Mouse (Mus musculus): ENCODE results near the gene Upk2. TPM values are rescaled to one million over a fixed set of nuclear protein-coding genes. Genes with fewer than 3 reads are reported as not detected.
A peak's percentile ranks its signal among the peaks of the same experiment; 100 is the strongest.

Upk2 gene
- 0.31 and 0.36 TPM in 2 replicates for polyA plus RNA-seq (2015; fragmentation: Nextera tagmentation; extraction: Ambion mirVana)

- Histone ChIP-seq H3K4me3 (no peak within 1 kb of the TSS), H3K9ac (peak within 1 kb of the TSS; percentile 45; the same call in 1 of the 2 replicates), H3K27me3 (peaks cover 26% of the 10 kb centered on the region), H3K9me3 (no peaks in the 10 kb centered on the region), H3K36me3 (no peaks in the 10 kb centered on the region), H3K27ac (no peak within 1 kb of the TSS), H3K4me1 (peaks cover 14% of the 10 kb centered on the region), H3K4me2 (replicated peaks) (peak within 1 kb of the TSS; percentile 41; the same call in 1 of the 2 replicates)
- WGBS, result 24% methylated on average over 4 of the region's 4 CpGs
- ATAC-seq (ENCODE audit: low FRiP score, low read depth), result no peak
Measured at GRCm38 (mm10) chr9:44454891-44455220, at the start of gene Upk2. Upk2 (minus strand) TSS chr9:44454976.

- peaks cover 62% of the 10 kb centered on the region for H3K4me1 ChIP-seq
- H3K4me2 ChIP-seq (replicated peaks), result peak overlapping the region; percentile 94
- ATAC-seq (ENCODE audit: low FRiP score, low read depth), result no peak
- H3K9me3 ChIP-seq, result no peaks in the 10 kb centered on the region
- peaks cover 61% of the 10 kb centered on the region for H3K36me3 ChIP-seq
- no peaks in the 10 kb centered on the region for H3K27me3 ChIP-seq
- WGBS, result 3% methylated on average over 4 of the region's 4 CpGs
- H3K9ac ChIP-seq, result peak overlapping the region; percentile 51
- H3K4me3 ChIP-seq, result peak overlapping the region; percentile 52
- peak overlapping the region; percentile 99 for H3K27ac ChIP-seq
Measured at GRCm38 (mm10) chr9:44502006-44502405, 47.2 kb upstream of the Upk2 start.

- H3K27me3 ChIP-seq, result no peaks in the 10 kb centered on the region
- H3K4me2 ChIP-seq (replicated peaks), result peak overlapping the region; percentile 94
- peaks cover 69% of the 10 kb centered on the region for H3K4me1 ChIP-seq
- H3K4me3 ChIP-seq, result peak overlapping the region; percentile 52
- no peak for ATAC-seq (ENCODE audit: low FRiP score, low read depth)
- peaks cover 57% of the 10 kb centered on the region for H3K36me3 ChIP-seq
- 16% methylated on average over 10 of the region's 10 CpGs for WGBS
- H3K27ac ChIP-seq, result peak overlapping the region; percentile 99
- no peaks in the 10 kb centered on the region for H3K9me3 ChIP-seq
- peak overlapping the region; percentile 51 for H3K9ac ChIP-seq
Measured at GRCm38 (mm10) chr9:44501206-44501879, 46.6 kb upstream of the Upk2 start.

GRCm38 (mm10) chr9:44500638-44501175 lies 45.9 kb upstream of the Upk2 start:
- Histone ChIP-seq H3K27ac (peak overlapping the region; percentile 99), H3K36me3 (peaks cover 52% of the 10 kb centered on the region), H3K9ac (peak overlapping the region; percentile 51), H3K4me1 (peaks cover 71% of the 10 kb centered on the region), H3K4me3 (peak overlapping the region; percentile 52), H3K9me3 (no peaks in the 10 kb centered on the region), H3K27me3 (no peaks in the 10 kb centered on the region), H3K4me2 (replicated peaks) (peak overlapping the region; percentile 94)
- ATAC-seq (ENCODE audit: low FRiP score, low read depth), result no peak
- 23% methylated on average over 8 of the region's 8 CpGs for WGBS

GRCm38 (mm10) chr9:44500163-44500533 lies 45.4 kb upstream of the Upk2 start:
- Histone ChIP-seq H3K27ac (peak overlapping the region; percentile 99), H3K4me2 (replicated peaks) (peak overlapping the region; percentile 94), H3K9me3 (no peaks in the 10 kb centered on the region), H3K4me1 (peaks cover 74% of the 10 kb centered on the region), H3K36me3 (peaks cover 47% of the 10 kb centered on the region), H3K27me3 (no peaks in the 10 kb centered on the region), H3K9ac (peak overlapping the region; percentile 80), H3K4me3 (peak overlapping the region; percentile 52)
- WGBS, result 16% methylated on average over 5 of the region's 5 CpGs
- no peak for ATAC-seq (ENCODE audit: low FRiP score, low read depth)

GRCm38 (mm10) chr9:44499356-44500162 lies 44.8 kb upstream of the Upk2 start:
- peak; percentile 37 for ATAC-seq (ENCODE audit: low FRiP score, low read depth)
- H3K4me3 ChIP-seq, result peak overlapping the region; percentile 52
- H3K4me2 ChIP-seq (replicated peaks), result peak overlapping the region; percentile 94
- H3K27me3 ChIP-seq, result no peaks in the 10 kb centered on the region
- H3K9ac ChIP-seq, result peak overlapping the region; percentile 80
- H3K4me1 ChIP-seq, result peaks cover 75% of the 10 kb centered on the region
- WGBS, result 5% methylated on average over 20 of the region's 20 CpGs
- H3K27ac ChIP-seq, result peak overlapping the region; percentile 99
- H3K9me3 ChIP-seq, result no peaks in the 10 kb centered on the region
- peaks cover 41% of the 10 kb centered on the region for H3K36me3 ChIP-seq

- peak overlapping the region; percentile 80 for H3K9ac ChIP-seq
- peaks cover 84% of the 10 kb centered on the region for H3K4me1 ChIP-seq
- no peaks in the 10 kb centered on the region for H3K9me3 ChIP-seq
- WGBS, result under 1% methylated on average over 56 of the region's 59 CpGs
- H3K36me3 ChIP-seq, result peaks cover 32% of the 10 kb centered on the region
- peak overlapping the region; percentile 94 for H3K4me2 ChIP-seq (replicated peaks)
- peak; percentile 80 for ATAC-seq (ENCODE audit: low FRiP score, low read depth)
- peak overlapping the region; percentile 99 for H3K27ac ChIP-seq
- H3K4me3 ChIP-seq, result peak overlapping the region; percentile 52
- no peaks in the 10 kb centered on the region for H3K27me3 ChIP-seq
Measured at GRCm38 (mm10) chr9:44498421-44499355, 43.9 kb upstream of the Upk2 start.

GRCm38 (mm10) chr9:44497624-44498377 lies 43.0 kb upstream of the Upk2 start:
- ATAC-seq (ENCODE audit: low FRiP score, low read depth), result 0 out of 2 replicates have a peak, but pooled peaks have one; percentile 6
- Histone ChIP-seq H3K4me2 (replicated peaks) (peak overlapping the region; percentile 94), H3K4me1 (peaks cover 93% of the 10 kb centered on the region), H3K36me3 (peaks cover 23% of the 10 kb centered on the region), H3K27ac (peak overlapping the region; percentile 99), H3K4me3 (peak overlapping the region; percentile 52), H3K27me3 (no peaks in the 10 kb centered on the region), H3K9me3 (no peaks in the 10 kb centered on the region), H3K9ac (peak overlapping the region; percentile 80)
- 2% methylated on average over 11 of the region's 11 CpGs for whole genome bisulfite sequencing

GRCm38 (mm10) chr9:44496803-44497461 lies 42.2 kb upstream of the Upk2 start:
- no peaks in the 10 kb centered on the region for H3K27me3 ChIP-seq
- peak overlapping the region; percentile 99; the same call in 1 of the 2 replicates for H3K27ac ChIP-seq
- peaks cover 18% of the 10 kb centered on the region for H3K36me3 ChIP-seq
- peak overlapping the region; percentile 94; the same call in 1 of the 2 replicates for H3K4me2 ChIP-seq (replicated peaks)
- 46% methylated on average over 12 of the region's 12 CpGs for WGBS
- no peak for ATAC-seq (ENCODE audit: low FRiP score, low read depth)
- H3K4me1 ChIP-seq, result peaks cover 98% of the 10 kb centered on the region
- no peaks in the 10 kb centered on the region for H3K9me3 ChIP-seq
- no peak overlapping the region for H3K4me3 ChIP-seq
- H3K9ac ChIP-seq, result peak overlapping the region; percentile 43

- Histone ChIP-seq H3K36me3 (peaks cover 16% of the 10 kb centered on the region), H3K4me1 (peaks cover 98% of the 10 kb centered on the region), H3K27ac (peak overlapping the region; percentile 67), H3K27me3 (no peaks in the 10 kb centered on the region), H3K4me2 (replicated peaks) (peak overlapping the region; percentile 52; the same call in 1 of the 2 replicates), H3K9ac (no peak overlapping the region), H3K9me3 (no peaks in the 10 kb centered on the region), H3K4me3 (no peak overlapping the region)
- no peak for ATAC-seq (ENCODE audit: low FRiP score, low read depth)
- WGBS, result 80% methylated on average over 10 of the region's 10 CpGs
Measured at GRCm38 (mm10) chr9:44495810-44496344, 41.1 kb upstream of the Upk2 start.
